Mouse (Mus musculus): ENCODE results near the gene Fbh1.

GRCm38 (mm10) chr2:11698994-11699393, 78.4 kb downstream of the Fbh1 start:
- no peak for TF ChIP-seq CTCF (IDR thresholded peaks at IDR 0.05; ENCODE audit: borderline replicate concordance, extremely low read depth, insufficient read depth, insufficient read length)
- TF ChIP-seq POLR2A (IDR thresholded peaks at IDR 0.05; ENCODE audit: borderline replicate concordance, extremely low read depth, insufficient read depth, insufficient read length, poor library complexity, severe bottlenecking): no peak
